Mouse (Mus musculus): ENCODE measurements around the gene Krt222.

DNA sequence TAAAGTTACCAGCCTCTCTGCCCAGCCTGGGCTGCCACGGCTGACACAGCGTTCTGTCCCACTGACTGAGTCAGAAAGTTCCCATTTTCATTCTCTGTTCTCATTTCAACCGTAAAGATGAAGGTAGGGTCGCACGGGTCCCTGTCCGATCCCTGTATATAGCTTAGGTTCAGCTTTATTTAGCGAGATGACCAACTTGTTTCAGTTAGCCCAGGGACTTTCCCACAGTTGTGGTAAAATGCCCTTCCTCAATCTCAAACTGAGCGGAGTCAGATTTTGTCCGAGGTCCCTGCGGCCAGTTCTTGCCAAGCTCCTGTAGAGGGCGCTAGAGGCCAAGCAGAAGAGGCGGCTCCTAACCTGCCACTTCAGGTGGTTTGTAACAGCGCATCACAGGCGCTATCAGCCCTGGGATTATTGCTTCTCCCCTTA is 54.7 kb downstream of the Krt222 start:
- no peak for TF ChIP-seq POLR2A (IDR thresholded peaks at IDR 0.05; ENCODE audit: borderline replicate concordance, low read depth, low read length)
- TF ChIP-seq CTCF (IDR thresholded peaks at IDR 0.05; ENCODE audit: low read depth, low read length): peak; percentile 98
